8 mouse cellular contexts compared by ENCODE assay signal in genomic region chr12:101017971-101018371, GRCm38 (mm10). TPM values are rescaled to one million over a fixed set of nuclear protein-coding genes. Genes with fewer than 3 reads are reported as not detected.
DNase-seq lines count a peak whose midpoint lies in the region; ATAC-seq and TF ChIP-seq lines count a peak whose summit lies in the region.

No protein-coding gene starts in this region.

- peak; percentile 50 for ATAC-seq in liver, embryonic 12.5 days

- peak overlapping the region; percentile 74 for H3K4me3 ChIP-seq in E14TG2a.4 (replicated peaks; ENCODE audit: low read length)
- H3K4me3 ChIP-seq in brown adipose tissue, adult 24 weeks (ENCODE audit: insufficient read depth, low read depth, low read length): 0 out of 2 replicates have a peak overlapping the region, but pooled peaks have one; percentile 6
- peak overlapping the region; percentile 6; the same call in 1 of the 2 replicates for H3K4me3 ChIP-seq in liver, embryonic 12.5 days

- DNase-seq in heart, postnatal 10 days: peak; percentile 55 to 64
- DNase-seq in naive thymus-derived CD4-positive, alpha-beta T cell, adult 2 months (ENCODE audit: low read depth): peak; percentile 78
- DNase-seq in left cerebral cortex, adult 9 months (ENCODE audit: low spot score in 2 of 2): no peak
- no peak for DNase-seq in Muller cell, postnatal 12 days (ENCODE audit: inconsistent ontology term)
- no peak for DNase-seq in cerebellum, postnatal 4 days (ENCODE audit: low spot score in 2 of 2)

- H3K27ac ChIP-seq in brown adipose tissue, adult 24 weeks (replicated peaks; ENCODE audit: low read depth, low read length): peak overlapping the region; percentile 69
- peak overlapping the region; percentile 64 for H3K27ac ChIP-seq in liver, embryonic 12.5 days

- H3K4me2 ChIP-seq in liver, embryonic 12.5 days: peak overlapping the region; percentile 54

- TF ChIP-seq CTCF in E14TG2a.4 (conservative IDR thresholded peaks at IDR 0.05; ENCODE audit: low read length): 0 out of 2 replicates have a peak, but pooled peaks have one; percentile 5

- no peaks in the 10 kb centered on the region for H3K27me3 ChIP-seq in E14TG2a.4 (ENCODE audit: insufficient read depth, low read length)
- H3K27me3 ChIP-seq in liver, embryonic 12.5 days (replicated peaks): no peaks in the 10 kb centered on the region

- WGBS in liver, embryonic 12.5 days (ENCODE audit: insufficient replicate concordance): 4% methylated on average over 6 of the region's 6 CpGs

- H3K4me1 ChIP-seq in E14TG2a.4 (replicated peaks; ENCODE audit: low read depth, low read length): peaks cover 99% of the 10 kb centered on the region
- H3K4me1 ChIP-seq in brown adipose tissue, adult 24 weeks (ENCODE audit: control insufficient read depth, insufficient read depth, insufficient read length, low read length): peaks cover 51% of the 10 kb centered on the region
- H3K4me1 ChIP-seq in liver, embryonic 12.5 days: peaks cover 79% of the 10 kb centered on the region

- no peaks in the 10 kb centered on the region for H3K9me3 ChIP-seq in E14TG2a.4 (ENCODE audit: low read length)
- no peaks in the 10 kb centered on the region for H3K9me3 ChIP-seq in liver, embryonic 12.5 days (replicated peaks)

- peak overlapping the region; percentile 48; the same call in 1 of the 2 replicates for H3K9ac ChIP-seq in liver, embryonic 12.5 days

- peaks cover 35% of the 10 kb centered on the region for H3K36me3 ChIP-seq in E14TG2a.4 (ENCODE audit: insufficient read depth, low read length)
- peaks cover 33% of the 10 kb centered on the region for H3K36me3 ChIP-seq in liver, embryonic 12.5 days

- intact Hi-C loops in heart, postnatal 10 days (cut with DNase I): no loop called here

RNA-seq across cellular contexts. Expression of gene Ccdc88c, which starts 10.9 kb away (rescaled TPM):
- 2.2 and 4.0 TPM in 2 replicates for polyA plus RNA-seq in brown adipose tissue, adult 24 weeks (2012; ENCODE audit: insufficient read depth, insufficient read length, missing spikeins)
- 10 to 100 TPM; 11.9 to 13.2 TPM for total RNA-seq in heart, postnatal 10 days (2021)
- polyA plus RNA-seq in liver, embryonic 12.5 days (2016; fragmentation: Nextera tagmentation; extraction: Ambion mirVana): 8.4 and 9.6 TPM in 2 replicates

Comparison
In these comparisons a context has a peak if more than half of its experiments do, and no peak if none do; other contexts are left out.
1. H3K4me3 ChIP-seq: peak in every context shown above with its lines; median percentile 74 in E14TG2a.4; 6 in brown adipose tissue, adult 24 weeks; 6 in liver, embryonic 12.5 days.
2. DNase-seq: peak in heart, postnatal 10 days (2 of 2) and naive thymus-derived CD4-positive, alpha-beta T cell, adult 2 months (single experiment); none in left cerebral cortex, adult 9 months (0 of 2), Muller cell, postnatal 12 days (single experiment) and cerebellum, postnatal 4 days (0 of 2).